Mouse (Mus musculus) lung, embryonic 16.5 days (tissue): ENCODE results near the gene Scamp3. TPM values are rescaled to one million over a fixed set of nuclear protein-coding genes. Genes with fewer than 3 reads are reported as not detected.

Experiments
- ATAC-seq: fragments of 200-750 bp; cut with Nextera tagmentation; 2 replicates; pipeline ENCODE4 v1.8.0; 2017; ENCODE audit warnings: low read depth, mild to moderate bottlenecking, moderate library complexity
- H3K27ac ChIP-seq: fragments of 300-500 bp; sonication (generic); 2 replicates; pipeline ENCODE4 v1.5.1; 2014; ENCODE audit warnings: mild to moderate bottlenecking, control low read depth, low read length
- H3K27me3 ChIP-seq: fragments of 300-500 bp; sonication (generic); 2 replicates; pipeline ENCODE4 v1.6.1; 2014; ENCODE audit warnings: low read depth, low read length, mixed read lengths; ENCODE audit not compliant: control insufficient read depth, insufficient read depth
- H3K36me3 ChIP-seq: fragments of 300-500 bp; sonication (generic); 2 replicates; pipeline ENCODE4 v1.6.1; 2014; ENCODE audit warnings: low read length; ENCODE audit not compliant: control insufficient read depth, insufficient read depth
- H3K4me1 ChIP-seq: fragments of 300-500 bp; sonication (generic); replicated peaks from 2 replicates; pipeline ENCODE4 v1.6.1; 2014; ENCODE audit warnings: low read length, mixed read lengths; ENCODE audit not compliant: control insufficient read depth, insufficient read depth
- H3K4me2 ChIP-seq: fragments of 300-500 bp; sonication (generic); 2 replicates; pipeline ENCODE4 v1.6.1; 2014; ENCODE audit warnings: low read depth, low read length, control low read depth
- H3K4me3 ChIP-seq: fragments of 300-500 bp; sonication (generic); 2 replicates; pipeline ENCODE4 v1.5.1; 2014; ENCODE audit warnings: mild to moderate bottlenecking, low read length, control low read depth
- H3K9ac ChIP-seq: fragments of 300-500 bp; sonication (generic); 2 replicates; pipeline ENCODE4 v1.6.1; 2014; ENCODE audit warnings: low read length, control low read depth
- H3K9me3 ChIP-seq: fragments of 300-500 bp; sonication (generic); 2 replicates; pipeline ENCODE4 v1.6.1; 2016; ENCODE audit warnings: low read length; ENCODE audit not compliant: control insufficient read depth
- WGBS: fragments of 180-500 bp; shearing (Covaris S2); extraction: QIAGEN DNeasy Blood & Tissue Kit; methylation state at CpG from one replicate; pipeline ENCODE4 v1.1.7; 2014; 5-methylcytosine and 5-hydroxymethylcytosine counted together
- polyA plus RNA-seq: library from polyadenylated mRNA; unstranded; fragments of >200 nt; fragmentation: Nextera tagmentation; extraction: Ambion mirVana; gene quantifications from 2 replicates; pipeline ENCODE4 v1.2.1, GENCODE M21; 2015

Scamp3 gene
- polyA plus RNA-seq, 1 experiment from 2014 or later: 115 TPM

DNA sequence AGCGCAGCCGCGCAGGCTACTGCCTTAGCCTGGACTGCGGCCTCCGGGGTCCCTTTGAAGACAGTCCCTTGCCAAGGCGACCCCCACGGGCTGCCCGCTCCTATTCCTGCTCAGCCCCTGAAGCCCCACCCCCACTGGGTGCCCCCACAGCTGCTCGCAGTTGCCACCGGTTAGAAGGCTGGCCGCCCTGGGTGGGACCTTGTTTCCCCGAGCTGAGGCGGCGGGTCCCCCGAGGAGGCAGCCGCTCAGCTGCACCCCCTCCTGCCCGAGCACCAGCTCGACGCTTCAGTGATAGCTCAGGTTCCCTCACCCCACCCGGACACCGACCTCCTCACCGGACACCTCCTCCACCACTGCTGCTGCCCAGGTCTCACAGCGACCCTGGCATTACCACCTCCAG is 9.9 kb downstream of the Scamp3 start:
- Histone ChIP-seq H3K4me1 (peaks cover 8% of the 10 kb centered on the region), H3K4me3 (no peak overlapping the region), H3K4me2 (no peak overlapping the region), H3K9ac (no peak overlapping the region), H3K36me3 (no peaks in the 10 kb centered on the region), H3K27ac (no peak overlapping the region), H3K9me3 (no peaks in the 10 kb centered on the region), H3K27me3 (no peaks in the 10 kb centered on the region)
- WGBS: 51% methylated on average over 22 of the region's 23 CpGs
- no peak for ATAC-seq

DNA sequence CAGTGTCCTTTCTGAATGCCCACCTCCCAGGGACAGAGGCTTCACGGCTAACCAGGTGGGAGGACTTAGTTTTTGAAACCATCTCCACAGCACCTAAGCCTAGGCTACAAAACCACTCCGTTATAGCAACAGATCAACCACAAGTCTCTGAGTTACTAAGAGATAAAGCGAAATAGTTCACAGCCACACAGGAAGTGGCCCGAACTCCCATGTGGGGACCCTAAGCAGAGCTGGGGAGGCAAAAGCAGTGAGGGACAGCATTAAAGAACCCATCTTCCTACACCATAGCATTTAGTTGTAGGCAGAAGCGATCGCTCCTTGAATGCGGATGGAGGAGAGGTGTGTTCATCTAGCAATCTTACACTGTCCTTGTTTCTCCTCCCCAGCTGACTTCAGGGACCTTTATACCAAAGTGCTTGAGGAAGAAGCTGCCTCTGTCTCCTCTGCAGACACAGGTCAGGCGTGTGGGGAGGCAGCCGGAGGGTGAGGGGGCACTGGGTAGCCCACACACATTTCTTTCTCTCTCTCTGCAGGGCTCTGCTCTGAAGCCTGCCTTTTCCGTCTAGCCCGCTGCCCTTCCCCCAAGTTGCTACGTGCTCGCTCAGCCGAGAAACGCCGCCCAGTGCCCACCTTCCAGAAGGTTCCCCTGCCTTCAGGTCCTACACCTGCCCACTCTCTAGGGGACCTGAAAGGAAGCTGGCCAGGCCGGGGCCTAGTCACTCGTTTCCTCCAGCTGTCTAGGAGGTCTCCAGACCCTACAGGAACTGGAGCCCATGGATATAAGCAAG is 10.6 kb downstream of the Scamp3 start:
- no peak overlapping the region for H3K4me2 ChIP-seq
- WGBS: 81% methylated on average over 18 of the region's 18 CpGs
- H3K36me3 ChIP-seq: no peaks in the 10 kb centered on the region
- H3K9me3 ChIP-seq: no peaks in the 10 kb centered on the region
- H3K9ac ChIP-seq: no peak overlapping the region
- no peak for ATAC-seq
- no peak overlapping the region for H3K27ac ChIP-seq
- H3K4me3 ChIP-seq: no peak overlapping the region
- H3K27me3 ChIP-seq: no peaks in the 10 kb centered on the region
- H3K4me1 ChIP-seq: peaks cover 8% of the 10 kb centered on the region

DNA sequence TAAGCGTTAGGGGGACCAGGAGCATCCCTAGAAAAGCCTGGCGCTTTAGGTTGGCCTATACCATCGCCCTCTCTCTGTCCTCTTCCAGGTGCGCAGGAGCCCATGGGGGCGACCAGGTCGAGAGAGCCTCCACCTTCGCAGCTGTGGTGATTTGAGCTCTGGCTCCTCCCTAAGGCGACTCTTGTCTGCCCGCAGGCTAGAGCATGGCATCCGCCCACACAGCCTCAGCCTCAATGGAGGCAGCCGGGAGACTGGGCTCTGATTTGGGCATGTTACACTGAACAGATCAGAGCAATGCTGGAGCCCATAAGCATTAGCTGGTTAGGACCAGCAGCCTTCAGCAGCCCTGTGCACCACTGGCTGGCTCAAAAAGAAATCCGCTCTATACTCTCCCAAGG is 11.2 kb downstream of the Scamp3 start:
- Histone ChIP-seq H3K27ac (no peak overlapping the region), H3K27me3 (no peaks in the 10 kb centered on the region), H3K4me2 (no peak overlapping the region), H3K9me3 (no peaks in the 10 kb centered on the region), H3K36me3 (no peaks in the 10 kb centered on the region), H3K4me1 (peaks cover 8% of the 10 kb centered on the region), H3K4me3 (no peak overlapping the region), H3K9ac (no peak overlapping the region)
- no peak for ATAC-seq
- 77% methylated on average over 12 of the region's 12 CpGs for WGBS

DNA sequence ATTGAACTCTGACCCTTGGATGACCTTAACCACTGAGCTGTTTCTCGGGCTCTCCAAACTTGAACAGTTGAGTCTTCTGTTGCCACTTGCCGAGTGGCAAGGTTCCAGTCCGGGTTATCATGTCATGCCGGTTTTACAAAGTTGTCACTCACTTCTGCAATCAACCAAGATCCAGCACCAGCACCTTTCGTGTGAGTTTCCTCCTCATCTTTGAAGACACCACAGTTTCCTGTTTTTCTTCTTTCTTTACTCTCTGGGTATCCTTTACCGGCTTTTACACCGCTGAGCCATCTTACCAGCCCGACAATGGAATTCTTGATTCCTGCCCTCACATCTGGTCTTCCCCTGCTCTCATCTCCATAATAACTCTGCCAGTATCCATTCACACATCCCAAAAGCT is 13.2 kb downstream of the Scamp3 start:
- Histone ChIP-seq H3K36me3 (no peaks in the 10 kb centered on the region), H3K9ac (no peak overlapping the region), H3K4me2 (no peak overlapping the region), H3K9me3 (no peaks in the 10 kb centered on the region), H3K4me3 (no peak overlapping the region), H3K27me3 (no peaks in the 10 kb centered on the region), H3K27ac (no peak overlapping the region), H3K4me1 (peaks cover under 1% of the 10 kb centered on the region)
- ATAC-seq: no peak
- 79% methylated on average over 8 of the region's 8 CpGs for WGBS

DNA sequence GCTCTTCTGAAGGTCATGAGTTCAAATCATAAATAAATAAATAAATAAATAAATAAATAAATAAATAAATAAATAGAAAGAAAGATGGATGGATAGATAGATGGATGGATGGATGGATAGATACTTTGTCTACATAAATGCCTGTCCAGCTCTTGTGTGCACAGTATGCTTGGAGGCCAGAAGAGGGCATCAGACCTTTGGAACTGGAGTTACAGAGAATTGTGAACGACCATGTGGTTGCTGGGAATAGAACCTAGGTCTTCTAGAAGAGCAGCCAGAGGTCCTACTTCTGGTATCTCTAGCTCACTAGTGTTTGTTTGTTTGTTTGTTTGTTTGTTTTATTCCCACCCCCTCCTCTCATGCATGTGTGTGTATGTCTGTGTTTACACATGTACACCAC is 16.1 kb downstream of the Scamp3 start:
- Histone ChIP-seq H3K27ac (no peak overlapping the region), H3K9ac (no peak overlapping the region), H3K4me1 (peaks cover 7% of the 10 kb centered on the region), H3K4me3 (no peak overlapping the region), H3K4me2 (no peak overlapping the region), H3K9me3 (no peaks in the 10 kb centered on the region), H3K36me3 (no peaks in the 10 kb centered on the region), H3K27me3 (no peaks in the 10 kb centered on the region)
- ATAC-seq: no peak
- WGBS: 40% methylated on average over 1 of the region's 1 CpGs

- H3K36me3 ChIP-seq: no peaks in the 10 kb centered on the region
- no peak for ATAC-seq
- no peak overlapping the region for H3K27ac ChIP-seq
- H3K9me3 ChIP-seq: no peaks in the 10 kb centered on the region
- H3K9ac ChIP-seq: no peak overlapping the region
- H3K27me3 ChIP-seq: no peaks in the 10 kb centered on the region
- peaks cover 7% of the 10 kb centered on the region for H3K4me1 ChIP-seq
- H3K4me3 ChIP-seq: no peak overlapping the region
- 86% methylated on average over 2 of the region's 2 CpGs for WGBS
- no peak overlapping the region for H3K4me2 ChIP-seq
Measured at GRCm38 (mm10) chr3:89193853-89194252, 16.6 kb downstream of the Scamp3 start.

DNA sequence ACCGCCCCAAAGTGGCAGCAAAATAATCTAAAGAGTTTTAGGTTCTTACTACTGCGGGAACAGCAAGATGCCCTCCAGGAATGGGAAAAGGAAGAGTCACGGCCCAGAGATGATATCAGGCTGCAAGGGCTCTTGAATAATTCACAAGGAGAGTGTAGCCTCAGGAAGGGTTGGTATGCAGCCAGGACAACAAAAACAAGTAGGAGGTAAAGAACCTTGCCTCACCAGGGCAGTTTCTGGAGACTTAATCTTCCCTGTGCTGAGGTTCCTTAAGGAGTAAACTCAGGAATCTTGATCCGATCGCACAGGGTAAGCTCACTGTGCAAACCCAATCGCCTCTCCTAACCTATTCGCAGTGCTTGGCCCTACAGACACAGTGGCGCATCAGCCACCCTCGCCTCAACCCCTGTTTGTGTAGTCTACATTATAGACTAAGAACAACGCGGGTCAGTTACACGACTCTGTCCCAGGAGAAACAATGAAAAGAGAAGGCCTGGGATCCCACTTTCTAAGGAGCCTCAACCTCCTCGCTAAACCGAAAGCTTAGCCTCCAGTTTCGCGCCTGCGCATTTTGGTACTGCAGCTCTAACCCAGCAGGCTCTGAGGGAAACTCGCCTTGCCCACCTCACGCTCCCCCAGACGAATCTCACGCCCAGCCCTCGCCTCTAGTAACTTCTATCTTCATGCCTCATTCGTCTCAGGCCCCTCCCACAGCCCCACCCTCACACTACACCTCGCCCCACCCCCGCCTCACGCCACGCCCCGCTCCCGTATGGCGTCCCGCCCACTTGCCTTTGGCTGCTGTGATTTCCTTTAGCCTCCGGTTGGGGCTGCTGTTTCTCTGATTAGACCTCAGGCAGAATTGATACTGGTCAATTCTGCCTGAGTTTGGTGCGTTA is 19.0 kb downstream of the Scamp3 start:
- Histone ChIP-seq H3K9me3 (no peaks in the 10 kb centered on the region), H3K9ac (peak overlapping the region; percentile 82), H3K27ac (peak overlapping the region; percentile 91), H3K4me1 (peaks cover 7% of the 10 kb centered on the region), H3K4me3 (peak overlapping the region; percentile 61), H3K4me2 (peak overlapping the region; percentile 80), H3K27me3 (no peaks in the 10 kb centered on the region), H3K36me3 (no peaks in the 10 kb centered on the region)
- ATAC-seq: peak; percentile 99
- 7% methylated on average over 33 of the region's 33 CpGs for WGBS

DNA sequence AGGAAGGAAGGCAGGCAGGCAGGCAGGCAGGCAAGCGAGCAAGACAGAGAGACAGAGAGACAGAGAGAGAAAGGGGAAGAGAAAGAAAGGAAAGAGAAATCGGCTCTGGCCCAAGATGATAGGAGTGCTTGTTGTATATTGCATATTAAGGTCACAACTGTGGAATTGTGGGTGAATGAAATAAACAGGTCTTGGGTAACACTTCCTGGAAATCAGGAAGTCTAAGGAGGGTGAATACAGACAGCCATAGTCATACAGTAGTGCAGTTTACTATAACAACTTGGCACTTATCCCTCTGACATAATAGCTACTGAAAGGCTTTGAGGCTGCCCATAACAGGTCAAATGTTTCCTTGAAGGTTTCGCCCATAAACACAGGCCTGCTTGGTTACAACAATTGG is 22.6 kb downstream of the Scamp3 start:
- Histone ChIP-seq H3K4me1 (peaks cover 12% of the 10 kb centered on the region), H3K9me3 (no peaks in the 10 kb centered on the region), H3K36me3 (no peaks in the 10 kb centered on the region), H3K27ac (no peak overlapping the region), H3K27me3 (no peaks in the 10 kb centered on the region), H3K9ac (no peak overlapping the region), H3K4me2 (no peak overlapping the region), H3K4me3 (no peak overlapping the region)
- ATAC-seq: no peak
- WGBS: 63% methylated on average over 3 of the region's 3 CpGs
